Mouse (Mus musculus): ENCODE results near the gene Insig2.
A peak's percentile ranks its signal among the peaks of the same experiment; 100 is the strongest.

The Insig2 gene

DNA sequence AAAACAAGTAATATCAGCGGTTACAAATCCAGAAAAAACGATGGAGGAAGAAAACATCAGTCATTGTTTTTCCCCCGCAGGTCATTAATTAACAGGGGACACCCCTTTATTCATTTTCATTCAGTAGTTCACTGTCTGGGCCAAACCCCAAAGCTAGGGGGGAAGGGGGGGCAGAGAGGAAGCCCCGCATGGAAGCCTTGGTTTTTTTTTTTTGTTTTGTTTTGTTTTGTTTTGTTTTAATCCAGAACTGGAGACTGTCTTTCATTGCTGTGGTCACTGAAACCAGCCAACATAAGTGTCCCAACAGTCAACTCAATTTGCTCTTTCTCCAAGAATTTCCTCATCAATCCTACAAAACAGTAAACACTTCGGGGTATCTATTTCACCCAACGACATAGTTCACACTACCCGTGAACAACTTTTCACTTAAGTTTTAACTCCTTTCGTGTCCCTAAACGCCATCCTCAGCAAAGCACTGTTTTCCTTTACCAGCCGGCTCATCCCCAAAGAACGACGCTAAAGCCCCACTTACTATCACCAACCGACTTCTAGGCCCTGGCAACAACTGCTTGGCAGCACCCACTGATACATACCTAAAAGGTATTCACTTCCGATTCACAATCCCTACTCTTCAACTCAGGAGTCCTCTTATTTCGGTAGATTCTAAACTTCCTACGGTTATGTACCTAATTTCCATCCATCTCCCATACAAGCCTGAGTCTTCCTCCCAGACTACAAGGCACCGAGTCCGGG, 5.6 kb downstream of the Insig2 start:
- DNase-seq (ENCODE audit: low spot score), result no peak

- no peak for DNase-seq (ENCODE audit: low spot score)
Measured at GRCm38 (mm10) chr1:121323501-121323900, 8.9 kb downstream of the Insig2 start.

GRCm38 (mm10) chr1:121314766-121315428, 17.5 kb downstream of the Insig2 start:
- peak; percentile 33 for DNase-seq (ENCODE audit: low spot score)

GRCm38 (mm10) chr1:121313181-121313580, 19.2 kb downstream of the Insig2 start:
- no peak for DNase-seq (ENCODE audit: low spot score)

- no peak for DNase-seq (ENCODE audit: low spot score)
Measured at GRCm38 (mm10) chr1:121312326-121312725, 20.1 kb downstream of the Insig2 start.

- DNase-seq (ENCODE audit: low spot score), result no peak
Measured at GRCm38 (mm10) chr1:121296717-121297255, 35.6 kb downstream of the Insig2 start.

DNA sequence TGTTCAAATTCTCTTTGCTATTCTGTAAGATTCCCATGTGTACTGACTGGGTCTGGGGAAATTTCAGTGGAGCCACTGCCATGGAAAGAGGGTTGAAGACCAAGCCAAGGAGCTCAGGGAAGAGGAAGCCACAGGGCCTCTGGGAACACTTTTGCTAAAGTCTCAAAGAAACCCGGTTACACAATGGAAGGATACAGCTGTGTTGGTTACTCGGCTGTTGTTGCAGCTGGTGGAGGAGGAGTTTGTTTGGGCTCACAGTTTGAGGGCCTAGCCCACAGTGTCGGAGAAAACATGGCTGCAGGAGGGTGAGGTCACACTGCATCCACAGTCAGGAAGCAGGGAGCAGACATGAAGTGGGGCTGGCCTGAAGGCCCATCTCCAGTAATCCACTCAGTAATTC, 38.8 kb downstream of the Insig2 start:
- no peak for DNase-seq (ENCODE audit: low spot score)

DNA sequence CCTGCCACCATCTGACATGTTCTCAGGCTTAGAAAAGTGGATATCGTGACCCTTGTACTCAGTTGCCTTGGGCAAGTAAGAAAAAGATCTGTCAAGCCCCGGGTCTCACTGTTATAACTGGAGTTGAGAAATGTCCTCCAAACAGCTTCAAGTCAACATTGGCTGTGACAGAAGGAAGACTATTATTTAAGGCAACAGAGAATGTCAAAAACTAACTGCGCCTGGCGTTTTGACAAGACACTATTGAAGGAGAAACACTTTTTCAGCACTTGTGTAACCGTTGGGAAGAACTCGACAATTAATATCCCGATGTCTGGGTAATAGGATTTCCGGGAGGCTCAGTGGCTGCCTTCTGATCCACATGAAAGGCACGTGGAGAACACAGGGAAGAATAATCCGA, 41.5 kb downstream of the Insig2 start:
- DNase-seq (ENCODE audit: low spot score), result no peak

DNA sequence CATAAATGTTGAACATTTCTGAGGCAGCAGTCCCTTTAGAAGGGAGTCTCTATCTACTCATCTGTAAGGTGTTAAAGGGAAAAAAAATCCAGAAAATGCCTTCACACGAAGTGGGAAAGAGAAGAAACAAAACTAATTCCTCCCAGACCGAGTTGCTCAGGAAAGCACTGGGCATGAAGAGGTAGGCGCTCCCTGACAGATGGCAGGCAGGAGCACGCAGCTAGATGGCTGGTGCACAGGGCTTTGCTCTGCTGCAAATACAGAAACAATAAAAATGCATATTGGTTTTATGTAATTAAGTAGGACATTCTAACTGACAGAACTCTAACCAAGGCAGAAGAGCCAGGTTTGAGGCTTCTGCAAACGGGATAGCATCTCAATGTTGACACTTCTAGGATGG, 42.0 kb downstream of the Insig2 start:
- no peak for DNase-seq (ENCODE audit: low spot score)

DNA sequence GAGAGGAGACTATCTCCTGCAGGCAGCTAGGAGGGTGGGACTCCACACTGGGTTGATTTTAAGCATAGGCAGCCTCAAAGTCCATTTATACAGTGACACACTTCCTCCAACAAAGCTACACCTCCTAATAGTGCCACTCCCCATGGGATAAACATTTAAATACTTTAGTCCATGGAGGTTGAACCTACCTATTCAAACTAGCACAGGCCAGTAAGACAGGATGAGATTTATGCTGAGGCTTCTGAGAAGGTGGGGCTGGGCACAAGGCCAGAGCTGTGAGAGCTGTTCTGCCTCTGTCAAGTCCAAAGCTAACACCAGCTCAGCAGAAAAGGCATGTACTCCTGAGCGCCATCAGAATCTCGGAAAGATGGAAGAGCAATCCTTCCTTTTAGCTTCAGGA, 48.2 kb downstream of the Insig2 start:
- no peak for DNase-seq (ENCODE audit: low spot score)

- no peak for DNase-seq (ENCODE audit: low spot score)
Measured at GRCm38 (mm10) chr1:121280501-121280900, 51.9 kb downstream of the Insig2 start.

DNA sequence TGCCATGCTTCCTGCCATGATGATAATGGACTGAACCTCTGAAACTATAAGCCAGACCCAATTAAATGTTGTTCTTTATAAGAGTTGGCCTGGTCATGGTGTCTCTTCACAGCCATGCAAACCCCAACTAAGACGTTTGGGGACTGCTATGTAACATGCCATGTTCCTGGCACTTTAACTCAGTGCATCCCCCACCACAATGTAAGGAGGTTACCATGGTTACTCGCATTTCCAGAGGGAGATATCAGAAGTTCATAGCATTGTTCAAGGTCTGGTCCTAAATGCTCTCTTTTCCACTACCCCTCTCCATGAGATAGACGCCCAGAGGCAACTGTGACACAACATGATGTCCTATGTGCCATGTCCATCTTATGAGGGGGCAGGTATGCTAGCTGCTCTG, 54.0 kb downstream of the Insig2 start:
- no peak for DNase-seq (ENCODE audit: low spot score)

- DNase-seq (ENCODE audit: low spot score), result no peak
Measured at GRCm38 (mm10) chr1:121277466-121277865, 54.9 kb downstream of the Insig2 start.

- DNase-seq (ENCODE audit: low spot score), result no peak
Measured at GRCm38 (mm10) chr1:121275961-121276506, 56.4 kb downstream of the Insig2 start.

GRCm38 (mm10) chr1:121260171-121260741, 72.1 kb downstream of the Insig2 start:
- peak; percentile 3 for DNase-seq (ENCODE audit: low spot score)

Measured in retina, embryonic 14.5 days (tissue).